Mouse (Mus musculus) hindbrain, embryonic 11.5 days (tissue): ENCODE measurements around the gene Hpn. TPM values are rescaled to one million over a fixed set of nuclear protein-coding genes. Genes with fewer than 3 reads are reported as not detected.
A peak's percentile ranks its signal among the peaks of the same experiment; 100 is the strongest.

ENCODE experiments used
- ATAC-seq: fragments of 200-750 bp; cut with Nextera tagmentation; 2 replicates; pipeline ENCODE4 v1.8.0; 2017; ENCODE audit warnings: mild to moderate bottlenecking, moderate TSS enrichment, moderate library complexity; ENCODE audit not compliant: low FRiP score
- DNase-seq: peaks from one replicate; pipeline ENCODE4 v3.0.0-alpha.2; 2015; ENCODE audit warnings: low spot score
- H3K27ac ChIP-seq: fragments of 300-500 bp; sonication (generic); 2 replicates; pipeline ENCODE4 v1.5.1; 2014; ENCODE audit warnings: mild to moderate bottlenecking, low read depth, low read length
- H3K27me3 ChIP-seq: fragments of 300-500 bp; sonication (generic); 2 replicates; pipeline ENCODE4 v1.6.1; 2014; ENCODE audit warnings: mild to moderate bottlenecking, low read length, moderate library complexity, mixed read lengths; ENCODE audit not compliant: control insufficient read depth, insufficient read depth
- H3K36me3 ChIP-seq: fragments of 300-500 bp; sonication (generic); 2 replicates; pipeline ENCODE4 v1.6.1; 2014; ENCODE audit warnings: mild to moderate bottlenecking, low read length, moderate library complexity, mixed read lengths; ENCODE audit not compliant: control insufficient read depth, insufficient read depth
- H3K4me1 ChIP-seq: fragments of 300-500 bp; sonication (generic); replicated peaks from 2 replicates; pipeline ENCODE4 v1.6.1; 2014; ENCODE audit warnings: low read length, mixed read lengths; ENCODE audit not compliant: control insufficient read depth, insufficient read depth
- H3K4me2 ChIP-seq: fragments of 300-500 bp; sonication (generic); replicated peaks from 2 replicates; pipeline ENCODE4 v1.6.1; 2014; ENCODE audit warnings: mild to moderate bottlenecking, low read depth, low read length
- H3K4me3 ChIP-seq: fragments of 300-500 bp; sonication (generic); 2 replicates; pipeline ENCODE4 v1.5.1; 2014; ENCODE audit warnings: low read depth, low read length
- H3K9ac ChIP-seq: fragments of 300-500 bp; sonication (generic); 2 replicates; pipeline ENCODE4 v1.6.1; 2014; ENCODE audit warnings: low read depth, low read length
- H3K9me3 ChIP-seq: fragments of 300-500 bp; sonication (generic); 2 replicates; pipeline ENCODE4 v1.6.1; 2016; ENCODE audit warnings: low read length; ENCODE audit not compliant: control insufficient read depth
- WGBS: fragments of 180-500 bp; shearing (Covaris S2); extraction: QIAGEN DNeasy Blood & Tissue Kit; methylation state at CpG from one replicate; pipeline ENCODE4 v1.1.7; 2014; 5-methylcytosine and 5-hydroxymethylcytosine counted together
- polyA plus RNA-seq: library from polyadenylated mRNA; unstranded; fragments of >200 nt; fragmentation: Nextera tagmentation; extraction: Ambion mirVana; gene quantifications from 2 replicates; pipeline ENCODE4 v1.2.1, GENCODE M21; 2014

Hpn gene
- polyA plus RNA-seq, 1 experiment from 2014 or later = 0.56 TPM

DNA sequence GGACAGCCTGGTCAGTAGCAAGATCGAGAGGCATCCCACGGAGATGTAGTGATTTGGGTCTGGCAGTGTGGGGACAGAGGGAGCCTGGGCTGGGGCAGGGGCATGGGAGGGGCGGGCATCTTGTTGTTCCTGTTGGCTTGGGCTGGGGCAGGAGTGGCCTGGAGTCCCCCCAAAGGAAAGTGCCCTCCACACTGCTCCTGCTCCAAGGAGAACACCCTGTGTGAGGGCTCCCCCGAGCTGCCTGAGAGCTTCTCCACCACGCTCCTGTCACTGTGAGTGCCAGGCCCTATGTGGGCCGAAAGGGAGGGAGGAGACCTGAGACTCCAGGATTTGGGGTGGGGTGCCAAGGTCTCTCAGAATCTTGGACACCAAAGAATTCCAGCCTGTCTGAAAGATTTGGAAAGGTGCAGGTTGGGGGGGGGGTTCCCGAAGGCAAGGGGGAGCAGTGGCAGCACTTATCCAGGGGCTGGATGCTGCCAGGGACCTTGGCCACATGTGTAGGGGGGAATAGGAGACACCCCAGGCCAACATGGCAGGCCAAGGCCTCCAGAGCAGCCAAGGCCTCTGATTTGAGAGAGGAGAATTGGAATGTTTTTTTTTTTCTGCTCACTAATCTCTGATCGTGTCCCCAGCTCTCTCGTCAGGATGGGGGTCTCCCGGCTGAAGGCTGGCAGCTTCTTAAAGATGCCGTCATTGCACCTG is 55.0 kb downstream of the Hpn start:
- 67% methylated on average over 10 of the region's 11 CpGs for WGBS
- H3K27me3 ChIP-seq = no peaks in the 10 kb centered on the region; the same call in 1 of the 2 replicates
- ATAC-seq = 0 out of 2 replicates have a peak, but pooled peaks have one; percentile 8
- H3K9ac ChIP-seq = peak overlapping the region; percentile 27; the same call in 1 of the 2 replicates
- H3K27ac ChIP-seq = peak overlapping the region; percentile 67
- 0 out of 2 replicates have a peak overlapping the region, but pooled peaks have one; percentile 5 for H3K4me2 ChIP-seq
- no peaks in the 10 kb centered on the region for H3K4me1 ChIP-seq
- H3K9me3 ChIP-seq = no peaks in the 10 kb centered on the region
- no peak for DNase-seq
- no peak overlapping the region for H3K4me3 ChIP-seq
- no peaks in the 10 kb centered on the region for H3K36me3 ChIP-seq

DNA sequence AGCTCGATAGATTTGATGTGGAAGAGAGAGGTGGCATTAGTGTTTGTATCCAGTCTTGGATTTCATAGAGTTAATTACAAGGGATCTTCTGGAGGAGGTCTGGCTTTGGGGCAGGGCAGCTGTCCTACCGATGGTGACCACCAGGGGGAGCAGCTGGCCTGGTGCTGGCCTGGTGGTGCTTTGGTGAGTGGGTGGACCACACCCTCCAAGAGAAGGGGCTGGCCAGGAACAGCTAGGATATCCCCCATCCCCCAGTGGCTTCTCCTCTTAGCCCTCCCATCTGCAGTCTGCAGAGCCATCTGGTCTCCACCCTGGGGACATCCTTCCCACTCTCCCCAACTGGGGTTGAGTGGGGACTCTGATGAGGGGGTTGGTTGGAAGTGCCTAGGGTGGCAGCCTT is 56.0 kb downstream of the Hpn start, which contains the start of gene Lgi4:
Lgi4 (plus strand) TSS at position 235 of the 400 bp plus-strand sequence.
- Histone ChIP-seq H3K36me3 (no peaks in the 10 kb centered on the region), H3K9ac (peak within 1 kb of the TSS; percentile 27; the same call in 1 of the 2 replicates), H3K27ac (peak within 1 kb of the TSS; percentile 67), H3K4me3 (no peak within 1 kb of the TSS), H3K4me1 (no peaks in the 10 kb centered on the region), H3K9me3 (no peaks in the 10 kb centered on the region), H3K27me3 (peaks cover 5% of the 10 kb centered on the region), H3K4me2 (0 out of 2 replicates have a peak within 1 kb of the TSS, but pooled peaks have one; percentile 5)
- ATAC-seq (peak; percentile 89), DNase-seq (peak; percentile 90)
- WGBS = 5% methylated on average over 2 of the region's 2 CpGs

DNA sequence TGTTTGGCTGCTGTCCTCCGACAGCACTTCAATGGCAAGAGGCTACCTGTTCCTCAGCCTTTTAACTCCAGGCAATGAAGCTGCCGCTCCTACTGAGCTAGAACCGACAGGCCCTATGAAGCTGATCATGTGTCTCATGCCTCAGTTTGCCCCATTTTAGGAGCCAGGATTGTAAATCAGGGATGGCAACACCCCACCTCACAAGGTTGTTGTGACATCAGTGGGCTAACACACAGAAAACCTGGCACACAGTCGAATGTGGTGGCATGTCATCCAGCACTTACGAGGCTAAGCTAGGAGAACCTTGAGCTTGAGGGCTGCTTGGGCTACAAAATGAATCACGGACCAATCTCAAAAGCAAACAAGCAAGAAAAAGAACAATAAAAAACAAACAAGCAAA is 56.9 kb downstream of the Hpn start:
- Histone ChIP-seq H3K4me2 (no peak overlapping the region), H3K27me3 (peaks cover 14% of the 10 kb centered on the region), H3K4me1 (no peaks in the 10 kb centered on the region), H3K4me3 (no peak overlapping the region), H3K27ac (no peak overlapping the region), H3K36me3 (no peaks in the 10 kb centered on the region), H3K9ac (no peak overlapping the region), H3K9me3 (no peaks in the 10 kb centered on the region)
- WGBS = 84% methylated on average over 6 of the region's 6 CpGs
- ATAC-seq = no peak
- no peak for DNase-seq

DNA sequence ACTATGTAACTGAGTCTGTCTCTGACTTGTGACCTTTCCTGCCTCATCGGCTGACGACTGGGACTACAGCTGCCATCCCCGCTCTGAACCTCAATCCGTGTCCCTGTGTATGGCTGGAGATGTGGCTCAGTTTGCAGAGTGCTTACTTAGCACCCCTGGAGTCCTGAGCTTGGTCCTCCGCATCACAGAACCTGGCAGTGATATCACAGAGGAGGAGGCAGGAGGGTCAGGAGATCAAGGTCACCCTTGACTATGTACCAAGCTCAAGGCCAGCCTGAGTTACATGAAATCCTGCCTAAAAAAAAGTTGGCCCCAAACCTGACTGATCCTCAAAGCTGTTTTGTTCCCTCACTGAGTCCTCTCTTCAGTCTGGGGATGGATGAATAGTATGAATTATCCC is 57.4 kb downstream of the Hpn start:
- no peak for ATAC-seq
- no peaks in the 10 kb centered on the region for H3K9me3 ChIP-seq
- H3K27ac ChIP-seq = no peak overlapping the region
- H3K4me2 ChIP-seq = no peak overlapping the region
- H3K27me3 ChIP-seq = peaks cover 19% of the 10 kb centered on the region
- no peaks in the 10 kb centered on the region for H3K36me3 ChIP-seq
- no peak for DNase-seq
- no peaks in the 10 kb centered on the region; the same call in 1 of the 2 replicates for H3K4me1 ChIP-seq
- H3K4me3 ChIP-seq = no peak overlapping the region
- WGBS = 68% methylated on average over 5 of the region's 5 CpGs
- H3K9ac ChIP-seq = no peak overlapping the region

DNA sequence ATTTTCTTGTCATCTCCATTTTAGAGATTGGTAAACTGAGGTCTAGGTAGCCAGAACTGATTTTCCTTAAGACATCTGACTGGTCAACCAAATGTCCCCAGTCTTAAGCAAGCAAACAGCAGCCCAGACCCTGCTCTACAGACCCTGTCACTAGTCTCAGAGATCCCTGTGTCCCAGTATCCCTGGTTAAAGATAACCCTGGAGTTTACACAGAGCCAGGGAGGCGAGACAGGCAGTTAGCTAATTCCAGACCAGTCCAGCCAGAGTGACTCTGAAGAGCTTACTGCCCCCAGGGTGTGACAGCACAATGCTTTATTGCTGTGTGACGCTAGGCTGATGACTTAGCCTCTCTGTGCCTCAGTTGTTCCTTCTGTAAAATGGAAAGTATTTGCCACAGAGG is 58.0 kb downstream of the Hpn start, which contains the start of gene Fxyd1:
Fxyd1 (minus strand) TSS at position 129 of the 400 bp plus-strand sequence.
- 79% methylated on average over 2 of the region's 2 CpGs for WGBS
- Histone ChIP-seq H3K9me3 (no peaks in the 10 kb centered on the region), H3K27me3 (peaks cover 25% of the 10 kb centered on the region), H3K9ac (no peak within 1 kb of the TSS), H3K4me1 (peaks cover under 1% of the 10 kb centered on the region; the same call in 1 of the 2 replicates), H3K27ac (no peak within 1 kb of the TSS), H3K36me3 (no peaks in the 10 kb centered on the region), H3K4me2 (no peak within 1 kb of the TSS), H3K4me3 (no peak within 1 kb of the TSS)
- DNase-seq (no peak), ATAC-seq (no peak)

DNA sequence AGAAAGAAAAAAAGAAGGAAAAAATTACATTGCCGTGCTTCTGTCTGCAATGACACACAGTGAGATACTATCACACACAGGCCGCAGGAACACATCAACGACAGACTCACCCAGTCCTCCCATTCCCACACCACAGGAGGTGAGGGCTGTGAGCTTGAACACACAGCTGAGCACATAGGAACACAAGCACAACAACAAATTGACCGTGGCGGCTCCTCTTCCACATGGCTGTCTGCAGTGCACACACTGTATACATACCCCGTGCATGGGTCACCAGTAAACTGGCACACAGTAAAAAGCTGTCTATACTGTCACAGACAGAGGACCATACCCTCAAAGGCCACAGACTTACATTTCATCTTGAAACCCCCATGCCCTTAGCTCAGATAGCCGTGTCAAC is 58.6 kb downstream of the Hpn start:
- no peak overlapping the region for H3K4me2 ChIP-seq
- ATAC-seq = no peak
- no peak for DNase-seq
- no peak overlapping the region for H3K9ac ChIP-seq
- no peaks in the 10 kb centered on the region for H3K9me3 ChIP-seq
- 70% methylated on average over 7 of the region's 7 CpGs for WGBS
- H3K36me3 ChIP-seq = no peaks in the 10 kb centered on the region
- H3K27me3 ChIP-seq = peaks cover 32% of the 10 kb centered on the region
- H3K27ac ChIP-seq = no peak overlapping the region
- H3K4me3 ChIP-seq = no peak overlapping the region
- H3K4me1 ChIP-seq = peaks cover 3% of the 10 kb centered on the region

DNA sequence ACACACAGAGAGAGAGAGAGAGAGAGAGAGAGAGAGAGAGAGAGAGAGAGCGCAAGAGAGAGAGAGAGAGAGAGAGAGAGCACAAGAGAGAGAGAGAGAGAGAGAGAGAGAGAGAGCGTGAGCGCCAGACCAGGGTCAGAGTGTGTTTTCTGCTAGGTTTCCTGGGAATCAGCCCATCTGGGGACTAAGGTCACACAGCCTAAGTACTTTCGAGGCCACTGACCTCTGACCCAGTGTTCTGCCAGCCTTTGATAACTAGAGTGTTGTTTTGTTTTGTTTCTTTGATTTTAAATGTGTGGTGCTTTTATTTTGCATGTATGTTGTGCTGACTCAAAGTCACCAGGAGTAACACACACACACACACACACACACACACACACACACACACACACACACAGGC is 59.2 kb downstream of the Hpn start:
- Histone ChIP-seq H3K4me2 (no peak overlapping the region), H3K9me3 (no peaks in the 10 kb centered on the region), H3K36me3 (no peaks in the 10 kb centered on the region), H3K4me1 (peaks cover 5% of the 10 kb centered on the region), H3K27ac (no peak overlapping the region), H3K9ac (no peak overlapping the region), H3K27me3 (peaks cover 37% of the 10 kb centered on the region), H3K4me3 (no peak overlapping the region)
- DNase-seq (no peak), ATAC-seq (no peak)
- 19% methylated on average over 3 of the region's 4 CpGs for WGBS

DNA sequence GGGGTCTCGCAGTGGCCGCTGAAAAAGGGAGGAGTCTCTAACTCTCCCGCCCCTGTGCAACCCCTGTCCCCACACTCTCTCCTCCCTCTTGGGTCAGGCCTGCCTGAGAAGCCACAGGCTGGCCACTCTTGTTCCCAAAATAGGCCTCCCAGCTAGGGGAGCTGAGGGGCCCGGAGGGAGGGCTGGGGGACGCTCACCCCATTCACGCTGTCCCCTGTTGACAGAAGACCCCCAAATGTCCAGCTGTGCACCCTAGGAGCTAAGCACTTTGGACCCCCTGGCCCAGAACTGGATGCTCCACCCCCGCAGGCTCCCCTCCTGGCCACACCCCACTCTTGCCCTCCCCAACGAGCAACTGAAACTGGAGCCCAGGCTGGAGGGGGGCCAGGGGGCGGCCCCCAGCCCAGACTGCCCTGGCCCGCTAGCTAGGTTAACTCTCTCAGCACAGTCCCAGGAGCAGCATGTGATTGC is 59.7 kb downstream of the Hpn start:
- Histone ChIP-seq H3K9me3 (no peaks in the 10 kb centered on the region), H3K9ac (no peak overlapping the region), H3K4me2 (no peak overlapping the region), H3K27ac (no peak overlapping the region), H3K4me3 (no peak overlapping the region), H3K36me3 (no peaks in the 10 kb centered on the region), H3K4me1 (peaks cover 5% of the 10 kb centered on the region), H3K27me3 (peaks cover 42% of the 10 kb centered on the region)
- DNase-seq (no peak), ATAC-seq (no peak)
- WGBS = 4% methylated on average over 8 of the region's 10 CpGs
